Mouse (Mus musculus) intestine, embryonic 16.5 days (tissue): ENCODE results near the gene Fat2. TPM values are rescaled to one million over a fixed set of nuclear protein-coding genes. Genes with fewer than 3 reads are reported as not detected.

ENCODE experiments used
- ATAC-seq: fragments of 200-750 bp; cut with Nextera tagmentation; 2 replicates; pipeline ENCODE4 v1.8.0; 2017; ENCODE audit warnings: moderate TSS enrichment, moderate library complexity
- H3K27ac ChIP-seq: fragments of 300-500 bp; sonication (generic); 2 replicates; pipeline ENCODE4 v1.5.1; 2014; ENCODE audit warnings: mild to moderate bottlenecking, low read length
- H3K27me3 ChIP-seq: fragments of 300-500 bp; sonication (generic); replicated peaks from 2 replicates; pipeline ENCODE4 v1.6.1; 2014; ENCODE audit warnings: low read length, control low read depth, mixed read lengths; ENCODE audit not compliant: control insufficient read depth, insufficient read depth
- H3K36me3 ChIP-seq: fragments of 300-500 bp; sonication (generic); 2 replicates; pipeline ENCODE4 v1.6.1; 2014; ENCODE audit warnings: low read length, control low read depth; ENCODE audit not compliant: control insufficient read depth, insufficient read depth
- H3K4me1 ChIP-seq: fragments of 300-500 bp; sonication (generic); 2 replicates; pipeline ENCODE4 v1.6.1; 2014; ENCODE audit warnings: low read length, control low read depth, mixed read lengths; ENCODE audit not compliant: control insufficient read depth, insufficient read depth
- H3K4me2 ChIP-seq: fragments of 300-500 bp; sonication (generic); 2 replicates; pipeline ENCODE4 v1.6.1; 2014; ENCODE audit warnings: low read depth, low read length, control low read depth
- H3K4me3 ChIP-seq: fragments of 300-500 bp; sonication (generic); 2 replicates; pipeline ENCODE4 v1.5.1; 2014; ENCODE audit warnings: mild to moderate bottlenecking, low read length
- H3K9ac ChIP-seq: fragments of 300-500 bp; sonication (generic); 2 replicates; pipeline ENCODE4 v1.6.1; 2014; ENCODE audit warnings: low read depth, low read length
- H3K9me3 ChIP-seq: fragments of 300-500 bp; sonication (generic); 2 replicates; pipeline ENCODE4 v1.6.1; 2016; ENCODE audit warnings: low read length, control low read depth; ENCODE audit not compliant: control insufficient read depth
- WGBS: fragments of 180-500 bp; shearing (Covaris S2); extraction: QIAGEN DNeasy Blood & Tissue Kit; methylation state at CpG from one replicate; pipeline ENCODE4 v1.1.7; 2014; 5-methylcytosine and 5-hydroxymethylcytosine counted together
- polyA plus RNA-seq: library from polyadenylated mRNA; unstranded; fragments of >200 nt; fragmentation: Nextera tagmentation; extraction: Ambion mirVana; gene quantifications from 2 replicates; pipeline ENCODE4 v1.2.1, GENCODE M21; 2015

Fat2 gene
- polyA plus RNA-seq, 1 experiment from 2014 or later, result 0.04 TPM

DNA sequence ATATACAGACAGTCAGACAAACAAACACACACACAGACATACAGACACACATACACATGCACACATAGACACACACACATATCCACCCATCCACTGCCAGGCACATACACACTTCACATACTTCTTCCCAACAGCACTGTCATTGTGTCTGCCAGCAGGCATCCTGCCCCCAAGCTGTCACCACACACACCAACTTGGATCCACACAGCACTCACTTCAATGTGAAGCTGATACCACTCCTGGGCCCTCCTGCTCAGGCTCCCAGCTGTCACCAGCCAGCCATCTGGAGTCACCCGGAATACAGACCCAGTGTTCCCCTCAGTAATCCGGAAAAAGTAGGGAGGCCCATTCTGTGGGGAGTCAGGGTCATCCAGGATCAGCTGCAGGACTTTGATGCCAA is 70.7 kb downstream of the Fat2 start:
- H3K9me3 ChIP-seq, result no peaks in the 10 kb centered on the region

DNA sequence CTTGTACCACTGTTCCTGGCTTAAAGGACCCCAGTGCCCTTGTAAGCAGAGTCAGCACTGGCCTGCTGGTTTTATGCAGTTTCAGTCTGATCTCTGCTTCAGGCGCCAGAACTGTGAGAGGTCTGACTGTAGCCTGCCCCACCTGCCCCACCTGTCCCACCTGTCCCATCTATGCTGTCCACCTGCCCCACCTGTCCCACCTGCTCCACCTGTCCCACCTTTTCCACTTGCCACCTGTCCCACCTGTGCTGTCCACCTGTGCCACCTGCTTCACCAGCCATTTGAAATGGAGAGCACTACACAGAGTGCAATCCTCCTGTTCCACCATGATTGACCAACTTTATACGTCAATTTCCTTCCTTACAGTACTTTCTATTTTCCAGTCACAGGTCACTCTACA is 72.0 kb downstream of the Fat2 start:
- Histone ChIP-seq H3K4me2 (no peak overlapping the region), H3K27ac (no peak overlapping the region), H3K4me1 (no peaks in the 10 kb centered on the region), H3K9me3 (no peaks in the 10 kb centered on the region), H3K4me3 (no peak overlapping the region), H3K36me3 (no peaks in the 10 kb centered on the region), H3K9ac (no peak overlapping the region), H3K27me3 (no peaks in the 10 kb centered on the region)
- WGBS, result 65% methylated on average over 2 of the region's 2 CpGs
- ATAC-seq, result no peak

More for the DNA sequence above, 70.7 kb downstream of the Fat2 start:
- no peak for ATAC-seq
- no peak overlapping the region for H3K27ac ChIP-seq
- H3K4me1 ChIP-seq, result no peaks in the 10 kb centered on the region
- no peak overlapping the region for H3K4me3 ChIP-seq
- no peaks in the 10 kb centered on the region for H3K36me3 ChIP-seq
- no peak overlapping the region for H3K4me2 ChIP-seq
- no peaks in the 10 kb centered on the region for H3K27me3 ChIP-seq
- H3K9ac ChIP-seq, result no peak overlapping the region
- WGBS, result 69% methylated on average over 2 of the region's 2 CpGs

DNA sequence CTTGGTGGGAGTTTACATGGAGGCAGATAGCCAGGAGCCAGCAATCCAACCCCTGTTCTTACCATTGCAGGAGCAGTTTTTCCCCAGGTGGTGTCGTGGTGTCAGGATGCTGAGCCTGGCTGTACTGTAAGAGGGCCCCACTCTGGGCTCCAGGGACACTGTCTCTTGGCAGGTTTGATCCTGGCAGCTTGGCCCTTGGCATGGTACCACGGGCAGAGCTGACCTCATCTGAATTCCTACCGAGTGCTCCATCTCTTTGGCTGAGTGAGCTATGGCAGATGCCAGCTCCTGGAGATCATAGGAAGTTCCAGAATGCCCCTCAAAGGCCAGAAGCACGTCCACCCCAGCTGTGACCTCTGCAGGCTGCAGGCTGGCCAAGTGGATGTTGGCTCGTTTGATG is 74.4 kb downstream of the Fat2 start:
- no peaks in the 10 kb centered on the region for H3K36me3 ChIP-seq
- H3K9me3 ChIP-seq, result no peaks in the 10 kb centered on the region
- H3K27me3 ChIP-seq, result no peaks in the 10 kb centered on the region
- H3K27ac ChIP-seq, result no peak overlapping the region
- no peak overlapping the region for H3K4me3 ChIP-seq
- H3K4me1 ChIP-seq, result no peaks in the 10 kb centered on the region
- H3K9ac ChIP-seq, result no peak overlapping the region
- ATAC-seq, result no peak
- H3K4me2 ChIP-seq, result no peak overlapping the region
- 74% methylated on average over 5 of the region's 5 CpGs for WGBS

DNA sequence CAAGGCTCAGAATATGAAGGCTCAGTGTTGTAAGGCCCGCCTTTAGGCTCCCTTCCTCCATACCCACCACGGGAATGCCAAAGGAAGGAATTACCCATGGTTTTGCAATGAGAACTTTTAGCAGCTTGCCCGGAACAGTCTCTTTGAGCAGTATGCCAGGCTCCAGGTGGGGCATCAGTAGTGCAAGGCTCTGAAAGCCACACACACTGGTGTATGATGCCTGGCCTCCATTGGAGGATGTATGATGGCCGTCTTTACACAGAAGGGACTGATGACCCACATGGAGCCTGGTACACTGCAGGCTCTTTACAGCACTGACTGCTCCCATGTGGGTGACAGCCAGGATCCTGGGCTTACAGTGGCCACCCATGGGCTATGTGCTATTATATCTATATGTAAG is 75.3 kb downstream of the Fat2 start:
- Histone ChIP-seq H3K4me3 (no peak overlapping the region), H3K27me3 (no peaks in the 10 kb centered on the region), H3K4me2 (no peak overlapping the region), H3K9me3 (no peaks in the 10 kb centered on the region), H3K4me1 (no peaks in the 10 kb centered on the region), H3K36me3 (no peaks in the 10 kb centered on the region), H3K9ac (no peak overlapping the region), H3K27ac (no peak overlapping the region)
- WGBS, result 92% methylated on average over 4 of the region's 4 CpGs
- ATAC-seq, result no peak

DNA sequence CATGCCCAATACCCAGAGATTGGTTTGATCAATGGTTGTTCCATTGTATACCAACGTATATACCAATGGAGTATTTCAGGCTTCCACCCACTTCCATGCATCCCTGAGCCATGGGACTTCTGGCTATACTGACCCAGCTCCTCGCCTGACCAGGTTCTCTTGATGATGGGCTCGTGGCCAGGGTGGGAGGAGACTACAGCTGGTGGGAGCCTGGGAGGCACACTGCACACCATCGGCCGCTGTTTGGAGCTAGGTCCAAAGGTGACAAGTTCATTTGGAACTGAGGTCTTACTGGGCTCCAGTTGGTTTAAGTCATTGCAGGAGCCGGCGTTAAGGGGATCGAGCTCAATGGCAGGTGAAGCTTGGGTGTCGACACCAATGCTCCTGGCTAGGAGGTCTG is 83.0 kb downstream of the Fat2 start:
- H3K4me3 ChIP-seq, result no peak overlapping the region
- H3K36me3 ChIP-seq, result no peaks in the 10 kb centered on the region
- H3K9ac ChIP-seq, result no peak overlapping the region
- no peaks in the 10 kb centered on the region for H3K9me3 ChIP-seq
- no peak for ATAC-seq
- no peak overlapping the region for H3K4me2 ChIP-seq
- 87% methylated on average over 9 of the region's 9 CpGs for WGBS
- H3K27me3 ChIP-seq, result no peaks in the 10 kb centered on the region
- H3K4me1 ChIP-seq, result no peaks in the 10 kb centered on the region
- no peak overlapping the region for H3K27ac ChIP-seq

DNA sequence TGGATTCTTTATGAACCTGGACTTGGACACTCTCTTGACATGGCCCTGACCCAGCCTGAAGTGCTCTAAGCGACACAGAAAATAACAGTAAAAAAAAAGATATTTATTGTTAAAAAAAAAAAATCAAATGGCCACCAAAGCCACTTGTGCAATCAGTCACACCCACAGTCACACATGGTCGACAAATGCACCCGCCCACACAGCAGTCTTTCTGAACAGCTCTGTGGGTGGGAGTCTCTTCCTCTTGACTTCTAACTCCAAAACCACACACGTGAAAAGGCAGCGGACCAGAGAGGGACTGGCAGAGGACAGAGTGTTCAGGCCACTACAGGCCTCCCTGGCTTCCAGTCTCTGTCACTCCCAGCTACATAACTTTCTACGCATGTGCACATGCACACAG is 85.8 kb downstream of the Fat2 start:
- Histone ChIP-seq H3K27ac (no peak overlapping the region), H3K9me3 (no peaks in the 10 kb centered on the region), H3K4me3 (no peak overlapping the region), H3K9ac (no peak overlapping the region), H3K4me2 (no peak overlapping the region), H3K4me1 (no peaks in the 10 kb centered on the region), H3K36me3 (no peaks in the 10 kb centered on the region), H3K27me3 (no peaks in the 10 kb centered on the region)
- ATAC-seq, result no peak
- WGBS, result 74% methylated on average over 6 of the region's 6 CpGs

DNA sequence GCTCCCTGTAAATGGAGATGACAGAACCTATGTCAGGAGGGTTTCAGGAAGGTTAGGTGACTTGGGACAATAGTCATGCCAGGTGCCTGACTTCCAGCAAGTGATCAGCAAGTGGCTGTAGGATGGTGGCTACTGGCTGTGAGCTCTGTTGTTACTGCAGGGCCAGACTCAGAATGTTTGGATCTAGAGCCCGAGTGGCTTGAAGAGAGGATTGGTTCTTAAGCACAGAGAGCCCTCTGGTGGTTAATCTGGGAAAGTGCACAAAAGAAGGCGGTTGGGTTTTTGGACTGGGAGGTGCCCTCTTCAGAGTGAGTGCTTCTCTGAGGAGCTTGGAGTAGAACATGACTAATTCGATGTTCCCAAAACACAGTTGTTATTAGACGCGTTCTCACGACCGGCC is 95.8 kb downstream of the Fat2 start:
- H3K4me1 ChIP-seq, result no peaks in the 10 kb centered on the region
- no peaks in the 10 kb centered on the region for H3K36me3 ChIP-seq
- no peak overlapping the region for H3K9ac ChIP-seq
- no peak overlapping the region for H3K4me2 ChIP-seq
- 61% methylated on average over 7 of the region's 7 CpGs for WGBS
- H3K9me3 ChIP-seq, result no peaks in the 10 kb centered on the region
- no peak overlapping the region for H3K4me3 ChIP-seq
- H3K27me3 ChIP-seq, result no peaks in the 10 kb centered on the region
- ATAC-seq, result 0 out of 2 replicates have a peak, but pooled peaks have one; percentile 16
- no peak overlapping the region for H3K27ac ChIP-seq

DNA sequence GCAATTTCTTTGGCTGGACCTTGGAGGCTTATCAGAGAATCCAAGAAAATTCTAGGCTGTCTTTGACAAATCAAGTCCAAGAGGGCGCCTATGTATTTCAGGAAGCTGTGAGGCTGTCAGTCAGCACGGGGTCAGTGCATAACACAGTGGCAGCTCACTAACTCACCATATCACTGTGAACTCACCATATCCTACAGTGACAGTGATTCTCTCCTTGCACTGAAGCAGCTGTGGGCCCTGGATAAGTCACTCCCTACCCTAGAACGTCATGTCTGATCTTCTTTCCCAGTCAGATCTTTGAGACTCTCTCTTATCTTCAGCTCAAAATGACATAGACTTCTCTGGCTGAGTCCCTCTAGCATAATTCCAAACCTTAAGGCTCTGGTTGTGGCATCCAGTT is 96.9 kb downstream of the Fat2 start:
- H3K36me3 ChIP-seq, result no peaks in the 10 kb centered on the region
- no peak overlapping the region for H3K27ac ChIP-seq
- no peaks in the 10 kb centered on the region for H3K9me3 ChIP-seq
- no peaks in the 10 kb centered on the region for H3K4me1 ChIP-seq
- H3K4me3 ChIP-seq, result no peak overlapping the region
- H3K9ac ChIP-seq, result no peak overlapping the region
- no peaks in the 10 kb centered on the region for H3K27me3 ChIP-seq
- ATAC-seq, result no peak
- no peak overlapping the region for H3K4me2 ChIP-seq
- WGBS, result 68% methylated on average over 3 of the region's 3 CpGs

DNA sequence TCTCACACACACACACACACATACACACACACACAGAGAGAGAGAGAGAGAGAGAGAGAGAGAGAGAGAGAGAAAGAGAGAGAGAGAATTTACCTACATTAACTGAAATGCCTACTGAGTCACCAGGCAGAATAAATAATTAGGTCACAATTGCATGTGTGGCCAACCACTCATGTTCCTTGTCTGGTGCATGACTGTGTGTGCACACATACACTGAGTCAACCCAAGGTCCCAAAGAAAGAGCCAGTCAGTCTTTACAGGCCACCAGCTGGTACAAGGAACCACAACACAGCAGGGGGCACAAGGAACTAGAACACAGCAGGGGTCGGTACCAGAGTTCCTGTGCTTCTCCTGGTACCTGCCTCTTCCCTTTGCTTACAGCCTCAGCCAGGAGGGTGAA is 99.5 kb downstream of the Fat2 start:
- Histone ChIP-seq H3K9me3 (no peaks in the 10 kb centered on the region), H3K4me1 (no peaks in the 10 kb centered on the region), H3K4me2 (no peak overlapping the region), H3K9ac (no peak overlapping the region), H3K27ac (no peak overlapping the region), H3K36me3 (no peaks in the 10 kb centered on the region), H3K4me3 (no peak overlapping the region), H3K27me3 (no peaks in the 10 kb centered on the region)
- WGBS, result 82% methylated on average over 1 of the region's 1 CpGs
- ATAC-seq, result no peak

DNA sequence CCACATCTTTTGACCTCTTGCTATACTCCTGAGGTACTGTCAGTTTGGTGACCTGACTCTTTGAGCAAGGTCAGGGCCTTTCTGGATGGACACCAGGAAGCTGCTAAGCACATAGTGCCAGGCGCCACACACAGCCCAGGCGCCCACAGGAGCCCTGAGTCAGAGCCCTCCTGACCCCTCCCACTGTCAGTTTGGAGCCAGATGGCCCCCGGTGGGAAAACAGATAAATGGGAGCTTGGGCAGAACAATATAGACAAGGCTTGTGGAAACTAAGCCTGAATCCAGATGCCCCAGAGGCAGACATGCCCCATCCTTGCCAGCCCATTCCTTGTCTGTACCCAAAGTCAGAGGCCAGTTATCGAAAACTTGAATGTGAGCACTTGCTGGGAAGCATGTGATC is 101.6 kb downstream of the Fat2 start:
- no peaks in the 10 kb centered on the region for H3K36me3 ChIP-seq
- no peaks in the 10 kb centered on the region for H3K27me3 ChIP-seq
- no peak overlapping the region for H3K4me2 ChIP-seq
- 81% methylated on average over 4 of the region's 4 CpGs for WGBS
- ATAC-seq, result no peak
- H3K9me3 ChIP-seq, result no peaks in the 10 kb centered on the region
- H3K27ac ChIP-seq, result no peak overlapping the region
- no peak overlapping the region for H3K4me3 ChIP-seq
- no peak overlapping the region for H3K9ac ChIP-seq
- no peaks in the 10 kb centered on the region for H3K4me1 ChIP-seq
